Mouse (Mus musculus) forebrain, embryonic 12.5 days (tissue): ENCODE data around the gene Nf1. TPM values are rescaled to one million over a fixed set of nuclear protein-coding genes. Genes with fewer than 3 reads are reported as not detected.

Experiments
- ATAC-seq: fragments of 200-750 bp; cut with Nextera tagmentation; 2 replicates; pipeline ENCODE4 v1.8.0; 2017; ENCODE audit warnings: moderate TSS enrichment; ENCODE audit not compliant: low FRiP score
- H3K27ac ChIP-seq: fragments of 300-500 bp; sonication (generic); 2 replicates; pipeline ENCODE4 v1.5.1; 2016; ENCODE audit warnings: mild to moderate bottlenecking
- H3K27me3 ChIP-seq: fragments of 300-500 bp; sonication (generic); 2 replicates; pipeline ENCODE4 v1.6.1; 2016; ENCODE audit warnings: mild to moderate bottlenecking
- H3K36me3 ChIP-seq: fragments of 300-500 bp; sonication (generic); replicated peaks from 2 replicates; pipeline ENCODE4 v1.6.1; 2016; ENCODE audit warnings: mild to moderate bottlenecking
- H3K4me1 ChIP-seq: fragments of 300-500 bp; sonication (generic); 2 replicates; pipeline ENCODE4 v1.6.1; 2016
- H3K4me2 ChIP-seq: fragments of 300-500 bp; sonication (generic); 2 replicates; pipeline ENCODE4 v1.6.1; 2016; ENCODE audit warnings: mild to moderate bottlenecking, moderate library complexity
- H3K4me3 ChIP-seq: fragments of 300-500 bp; sonication (generic); replicated peaks from 2 replicates; pipeline ENCODE4 v1.5.1; 2016; ENCODE audit warnings: mild to moderate bottlenecking
- H3K9ac ChIP-seq: fragments of 300-500 bp; sonication (generic); 2 replicates; pipeline ENCODE4 v1.6.1; 2016; ENCODE audit warnings: mild to moderate bottlenecking
- H3K9me3 ChIP-seq: fragments of 300-500 bp; sonication (generic); 2 replicates; pipeline ENCODE4 v1.6.1; 2016
- WGBS: fragments of 180-500 bp; shearing (Covaris S2); methylation state at CpG from one replicate; pipeline ENCODE4 v1.1.7; 2016; 5-methylcytosine and 5-hydroxymethylcytosine counted together
- polyA plus RNA-seq: library from polyadenylated mRNA; unstranded; fragments of >200 nt; fragmentation: Nextera tagmentation; extraction: Ambion mirVana; gene quantifications from 2 replicates; pipeline ENCODE4 v1.2.1, GENCODE M21; 2016

Gene Nf1
- polyA plus RNA-seq, 1 experiment from 2014 or later: 8.9 TPM

- ATAC-seq: no peak
- peaks cover 7% of the 10 kb centered on the region for H3K27me3 ChIP-seq
- H3K27ac ChIP-seq: peak overlapping the region; percentile 9; the same call in 1 of the 2 replicates
- whole genome bisulfite sequencing: 53% methylated on average over 4 of the region's 4 CpGs
- H3K4me3 ChIP-seq: no peak overlapping the region
- no peaks in the 10 kb centered on the region for H3K36me3 ChIP-seq
- H3K4me1 ChIP-seq: peaks cover 60% of the 10 kb centered on the region
- no peaks in the 10 kb centered on the region for H3K9me3 ChIP-seq
- H3K4me2 ChIP-seq: no peak overlapping the region
- no peak overlapping the region for H3K9ac ChIP-seq
These were observed 274.2 kb downstream of the Nf1 start for GRCm38 (mm10) chr11:79613711-79614110.

- Histone ChIP-seq H3K9ac (no peak overlapping the region), H3K27ac (no peak overlapping the region), H3K4me2 (no peak overlapping the region), H3K36me3 (no peaks in the 10 kb centered on the region), H3K9me3 (no peaks in the 10 kb centered on the region), H3K4me1 (peaks cover 50% of the 10 kb centered on the region), H3K4me3 (no peak overlapping the region), H3K27me3 (peaks cover 7% of the 10 kb centered on the region)
- ATAC-seq: no peak
- WGBS: 82% methylated on average over 3 of the region's 3 CpGs
These were observed 275.4 kb downstream of the Nf1 start for GRCm38 (mm10) chr11:79614880-79615279.

GRCm38 (mm10) chr11:79615871-79616270 is 276.4 kb downstream of the Nf1 start:
- H3K4me3 ChIP-seq: no peak overlapping the region
- 66% methylated on average over 5 of the region's 5 CpGs for WGBS

GRCm38 (mm10) chr11:79617991-79618390 is 278.5 kb downstream of the Nf1 start:
- H3K9ac ChIP-seq: no peak overlapping the region
- 95% methylated on average over 8 of the region's 8 CpGs for WGBS
- no peak overlapping the region for H3K4me3 ChIP-seq
- peaks cover 18% of the 10 kb centered on the region for H3K36me3 ChIP-seq
- no peaks in the 10 kb centered on the region for H3K9me3 ChIP-seq
- H3K27ac ChIP-seq: no peak overlapping the region
- H3K27me3 ChIP-seq: no peaks in the 10 kb centered on the region; the same call in 1 of the 2 replicates
- peaks cover 19% of the 10 kb centered on the region for H3K4me1 ChIP-seq
- H3K4me2 ChIP-seq: no peak overlapping the region
- ATAC-seq: no peak

More at GRCm38 (mm10) chr11:79615871-79616270, 276.4 kb downstream of the Nf1 start:
- no peak for ATAC-seq
- H3K36me3 ChIP-seq: peaks cover 6% of the 10 kb centered on the region
- no peak overlapping the region for H3K4me2 ChIP-seq
- H3K9ac ChIP-seq: no peak overlapping the region
- H3K4me1 ChIP-seq: peaks cover 40% of the 10 kb centered on the region
- no peak overlapping the region for H3K27ac ChIP-seq
- H3K9me3 ChIP-seq: no peaks in the 10 kb centered on the region
- H3K27me3 ChIP-seq: no peaks in the 10 kb centered on the region; the same call in 1 of the 2 replicates

- no peaks in the 10 kb centered on the region for H3K9me3 ChIP-seq
- H3K36me3 ChIP-seq: peaks cover 18% of the 10 kb centered on the region
- H3K4me1 ChIP-seq: peaks cover 6% of the 10 kb centered on the region
- no peaks in the 10 kb centered on the region for H3K27me3 ChIP-seq
- no peak overlapping the region for H3K4me2 ChIP-seq
- 89% methylated on average over 5 of the region's 5 CpGs for WGBS
- H3K4me3 ChIP-seq: no peak overlapping the region
- no peak for ATAC-seq
- no peak overlapping the region for H3K27ac ChIP-seq
- H3K9ac ChIP-seq: no peak overlapping the region
These were observed 283.5 kb downstream of the Nf1 start for GRCm38 (mm10) chr11:79623029-79623428.

GRCm38 (mm10) chr11:79624801-79625302 is 285.4 kb downstream of the Nf1 start:
- 26% methylated on average over 4 of the region's 4 CpGs for WGBS

GRCm38 (mm10) chr11:79628716-79629115 is 289.2 kb downstream of the Nf1 start:
- Histone ChIP-seq H3K27ac (no peak overlapping the region), H3K36me3 (0 out of 2 replicates have a peak, but pooled peaks cover 8% of the 10 kb centered on the region), H3K4me1 (peaks cover 14% of the 10 kb centered on the region), H3K4me3 (no peak overlapping the region), H3K9me3 (no peaks in the 10 kb centered on the region), H3K27me3 (no peaks in the 10 kb centered on the region), H3K4me2 (no peak overlapping the region), H3K9ac (no peak overlapping the region)
- WGBS: 76% methylated on average over 3 of the region's 3 CpGs
- ATAC-seq: no peak

More at GRCm38 (mm10) chr11:79624801-79625302, 285.4 kb downstream of the Nf1 start:
- no peak overlapping the region for H3K27ac ChIP-seq
- H3K9ac ChIP-seq: no peak overlapping the region
- no peaks in the 10 kb centered on the region for H3K27me3 ChIP-seq
- H3K4me3 ChIP-seq: no peak overlapping the region
- ATAC-seq: peak; percentile 46; the same call in 1 of the 2 replicates
- peaks cover 18% of the 10 kb centered on the region for H3K36me3 ChIP-seq
- H3K4me2 ChIP-seq: no peak overlapping the region
- H3K9me3 ChIP-seq: no peaks in the 10 kb centered on the region
- peaks cover 9% of the 10 kb centered on the region for H3K4me1 ChIP-seq

GRCm38 (mm10) chr11:79629752-79630374 is 290.4 kb downstream of the Nf1 start:
- Histone ChIP-seq H3K36me3 (0 out of 2 replicates have a peak, but pooled peaks cover 11% of the 10 kb centered on the region), H3K9ac (no peak overlapping the region), H3K4me2 (no peak overlapping the region), H3K9me3 (no peaks in the 10 kb centered on the region), H3K27me3 (no peaks in the 10 kb centered on the region), H3K4me3 (no peak overlapping the region), H3K27ac (no peak overlapping the region), H3K4me1 (peaks cover 11% of the 10 kb centered on the region)
- ATAC-seq: no peak
- WGBS: 71% methylated on average over 7 of the region's 7 CpGs

GRCm38 (mm10) chr11:79630521-79630920 is 291.0 kb downstream of the Nf1 start:
- Histone ChIP-seq H3K4me3 (no peak overlapping the region), H3K9me3 (no peaks in the 10 kb centered on the region), H3K4me1 (0 out of 2 replicates have a peak, but pooled peaks cover 7% of the 10 kb centered on the region), H3K27ac (no peak overlapping the region), H3K9ac (no peak overlapping the region), H3K36me3 (0 out of 2 replicates have a peak, but pooled peaks cover 11% of the 10 kb centered on the region), H3K4me2 (no peak overlapping the region), H3K27me3 (no peaks in the 10 kb centered on the region)
- 34% methylated on average over 6 of the region's 6 CpGs for WGBS
- ATAC-seq: no peak

Other genes with a start within 250 kb of the Nf1 start
- 4.7 and 7.6 TPM in 2 replicates for gene Ksr1, start 193.3 kb upstream of the Nf1 start, polyA plus RNA-seq
- gene Wsb1, start 85.0 kb upstream of the Nf1 start, polyA plus RNA-seq: 457 and 459 TPM in 2 replicates
- gene Gm9964, start 42.8 kb upstream of the Nf1 start, polyA plus RNA-seq: not detected in 2 replicates
- gene Omg, start 164.4 kb downstream of the Nf1 start, polyA plus RNA-seq: 1.4 and 1.5 TPM in 2 replicates
- gene Evi2b, start 184.1 kb downstream of the Nf1 start, polyA plus RNA-seq: not detected in 2 replicates
- 1.0 and 1.1 TPM in 2 replicates for gene Evi2, start 190.9 kb downstream of the Nf1 start, polyA plus RNA-seq
- gene Evi2a, start 190.9 kb downstream of the Nf1 start, polyA plus RNA-seq: 2.9 and 3.0 TPM in 2 replicates